Mouse (Mus musculus): ENCODE measurements around the gene Fkbp7. TPM values are rescaled to one million over a fixed set of nuclear protein-coding genes. Genes with fewer than 3 reads are reported as not detected.

Fkbp7 gene
- polyA plus RNA-seq, 1 experiment = 0.14 TPM

DNA sequence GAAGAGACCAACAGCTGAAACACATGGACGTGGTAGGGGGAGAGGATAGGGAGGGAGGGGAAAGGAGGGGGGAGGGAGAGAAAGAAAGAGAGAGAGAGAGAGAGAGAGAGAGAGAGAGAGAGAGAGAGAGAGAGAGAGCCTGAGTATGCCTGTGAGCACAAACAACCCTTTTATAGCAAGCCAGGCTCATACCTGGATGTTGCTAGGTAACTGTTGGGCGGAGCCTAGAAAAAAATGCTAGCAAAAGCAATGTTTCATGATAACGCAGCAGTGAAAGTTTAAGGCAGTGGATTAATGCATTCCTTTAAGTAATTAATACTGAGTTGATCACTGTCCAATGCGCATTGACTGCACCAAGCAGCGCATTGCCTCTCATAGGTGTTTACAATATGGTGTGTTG, 18.3 kb downstream of the Fkbp7 start:
- no peak overlapping the region for H3K4me3 ChIP-seq (ENCODE audit: low read depth, low read length)
- no peaks in the 10 kb centered on the region for H3K36me3 ChIP-seq (ENCODE audit: control insufficient read depth, insufficient read depth, low read length)
- TF ChIP-seq POLR2A (IDR thresholded peaks at IDR 0.05; ENCODE audit: low read depth, low read length) (no peak), CTCF (IDR thresholded peaks at IDR 0.05; ENCODE audit: extremely low read depth, insufficient read length, insufficient replicate concordance, low read depth, low read length) (no peak)
- no peaks in the 10 kb centered on the region for H3K4me1 ChIP-seq (ENCODE audit: control insufficient read depth, insufficient read depth, insufficient read length, low read length)
- WGBS = 20% methylated on average over 5 of the region's 5 CpGs
- no peaks in the 10 kb centered on the region for H3K27me3 ChIP-seq (ENCODE audit: control insufficient read depth, insufficient read depth, low read length)
- H3K27ac ChIP-seq (ENCODE audit: insufficient read depth, low read depth, low read length) = no peak overlapping the region

DNA sequence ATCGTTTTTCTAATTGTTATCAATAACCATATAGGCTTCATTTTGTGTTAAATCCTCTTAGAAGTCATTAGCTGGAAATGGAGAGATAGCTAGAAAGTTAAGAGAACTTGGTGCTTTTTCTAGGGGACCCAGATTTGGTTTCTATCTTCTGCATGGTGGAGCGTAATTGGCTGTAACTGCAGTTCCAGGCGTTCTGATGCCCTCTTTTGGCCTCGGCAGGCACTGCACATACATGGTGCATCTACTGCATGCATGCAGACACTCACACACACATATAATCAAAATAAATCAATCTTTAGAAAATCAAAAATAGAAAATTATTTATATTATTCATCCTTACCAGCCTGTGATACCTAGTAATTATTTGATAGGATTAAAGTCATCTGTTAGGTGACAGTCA, 19.8 kb downstream of the Fkbp7 start:
- Histone ChIP-seq H3K4me1 (ENCODE audit: control insufficient read depth, insufficient read depth, insufficient read length, low read length) (no peaks in the 10 kb centered on the region), H3K4me3 (ENCODE audit: low read depth, low read length) (no peak overlapping the region), H3K27me3 (ENCODE audit: control insufficient read depth, insufficient read depth, low read length) (no peaks in the 10 kb centered on the region), H3K36me3 (ENCODE audit: control insufficient read depth, insufficient read depth, low read length) (no peaks in the 10 kb centered on the region), H3K27ac (ENCODE audit: insufficient read depth, low read depth, low read length) (no peak overlapping the region)
- 95% methylated on average over 4 of the region's 4 CpGs for WGBS
- TF ChIP-seq POLR2A (IDR thresholded peaks at IDR 0.05; ENCODE audit: low read depth, low read length) = no peak
- no peak for TF ChIP-seq CTCF (IDR thresholded peaks at IDR 0.05; ENCODE audit: extremely low read depth, insufficient read length, insufficient replicate concordance, low read depth, low read length)

DNA sequence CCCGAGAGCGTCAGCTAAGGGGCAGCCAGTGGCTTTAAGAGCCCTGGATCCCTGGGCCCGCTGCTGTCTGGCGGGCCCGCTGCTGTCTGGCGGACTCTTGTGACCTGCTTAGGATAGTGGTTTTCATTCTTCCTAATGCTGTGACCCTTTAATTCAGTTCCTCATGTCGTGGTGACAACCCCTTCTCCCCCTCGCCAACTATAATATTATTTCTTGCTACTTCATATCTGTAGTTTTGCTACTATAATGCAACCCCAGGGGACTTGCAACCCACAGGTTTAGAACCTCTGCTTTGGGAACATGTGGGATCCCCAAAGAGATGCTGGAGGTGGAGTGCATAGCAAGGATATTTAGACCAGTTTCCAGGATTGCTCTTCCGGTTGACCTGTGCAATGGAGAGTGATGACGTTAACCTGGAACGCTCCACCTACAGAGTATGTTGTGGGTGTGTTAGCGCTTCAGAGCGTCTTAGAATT, 24.2 kb downstream of the Fkbp7 start:
- TF ChIP-seq CTCF (IDR thresholded peaks at IDR 0.05; ENCODE audit: extremely low read depth, insufficient read length, insufficient replicate concordance, low read depth, low read length) = no peak
- TF ChIP-seq POLR2A (IDR thresholded peaks at IDR 0.05; ENCODE audit: low read depth, low read length) = no peak
- Histone ChIP-seq H3K36me3 (ENCODE audit: control insufficient read depth, insufficient read depth, low read length) (no peaks in the 10 kb centered on the region), H3K4me1 (ENCODE audit: control insufficient read depth, insufficient read depth, insufficient read length, low read length) (no peaks in the 10 kb centered on the region), H3K27me3 (ENCODE audit: control insufficient read depth, insufficient read depth, low read length) (no peaks in the 10 kb centered on the region), H3K27ac (ENCODE audit: insufficient read depth, low read depth, low read length) (peak overlapping the region; percentile 68), H3K4me3 (ENCODE audit: low read depth, low read length) (peak overlapping the region; percentile 92)
- whole genome bisulfite sequencing = 18% methylated on average over 13 of the region's 13 CpGs

GRCm38 (mm10) chr2:76647883-76648570, 24.9 kb downstream of the Fkbp7 start, which contains the start of the genes Prkra and Pjvk:
Gene Prkra, minus strand, starts transcription at chr2:76648015.
Gene Pjvk, plus strand, starts transcription at chr2:76648476.
- no peaks in the 10 kb centered on the region for H3K4me1 ChIP-seq (ENCODE audit: control insufficient read depth, insufficient read depth, insufficient read length, low read length)
- peak within 1 kb of the TSS; percentile 68 for H3K27ac ChIP-seq (ENCODE audit: insufficient read depth, low read depth, low read length)
- H3K4me3 ChIP-seq (ENCODE audit: low read depth, low read length) = peak within 1 kb of the TSS; percentile 92
- H3K36me3 ChIP-seq (ENCODE audit: control insufficient read depth, insufficient read depth, low read length) = 0 out of 2 replicates have a peak, but pooled peaks cover 2% of the 10 kb centered on the region
- under 1% methylated on average over 40 of the region's 42 CpGs for WGBS
- no peaks in the 10 kb centered on the region for H3K27me3 ChIP-seq (ENCODE audit: control insufficient read depth, insufficient read depth, low read length)
- TF ChIP-seq CTCF (IDR thresholded peaks at IDR 0.05; ENCODE audit: extremely low read depth, insufficient read length, insufficient replicate concordance, low read depth, low read length) = no peak
- TF ChIP-seq POLR2A (IDR thresholded peaks at IDR 0.05; ENCODE audit: low read depth, low read length) = peak; percentile 63

DNA sequence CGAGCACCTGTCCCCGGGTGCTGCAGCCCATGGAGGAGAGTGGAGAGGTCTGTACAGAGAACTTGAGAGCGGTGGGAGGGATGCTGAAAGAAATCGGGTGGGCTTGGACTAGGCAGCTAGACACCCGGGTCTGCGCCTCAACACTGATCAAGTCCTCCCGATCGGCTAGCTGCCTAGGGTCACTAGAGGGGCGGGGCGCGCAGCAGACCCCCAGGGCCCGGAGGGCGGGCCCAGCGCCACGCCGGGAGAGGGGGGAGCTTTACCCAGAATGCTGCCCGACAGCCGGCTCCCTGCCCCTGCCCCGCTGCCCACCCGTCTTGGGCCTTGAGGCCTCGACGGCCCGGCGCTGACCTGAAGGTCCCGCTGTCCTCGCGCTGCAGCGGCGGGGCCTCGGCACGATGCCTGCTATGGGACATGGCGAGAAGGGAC, 25.5 kb downstream of the Fkbp7 start:
- H3K4me1 ChIP-seq (ENCODE audit: control insufficient read depth, insufficient read depth, insufficient read length, low read length) = no peaks in the 10 kb centered on the region
- H3K27me3 ChIP-seq (ENCODE audit: control insufficient read depth, insufficient read depth, low read length) = no peaks in the 10 kb centered on the region
- H3K4me3 ChIP-seq (ENCODE audit: low read depth, low read length) = peak overlapping the region; percentile 92
- TF ChIP-seq POLR2A (IDR thresholded peaks at IDR 0.05; ENCODE audit: low read depth, low read length) = no peak
- TF ChIP-seq CTCF (IDR thresholded peaks at IDR 0.05; ENCODE audit: extremely low read depth, insufficient read length, insufficient replicate concordance, low read depth, low read length) = no peak
- peaks cover 6% of the 10 kb centered on the region for H3K36me3 ChIP-seq (ENCODE audit: control insufficient read depth, insufficient read depth, low read length)
- peak overlapping the region; percentile 35; the same call in 1 of the 2 replicates for H3K27ac ChIP-seq (ENCODE audit: insufficient read depth, low read depth, low read length)
- under 1% methylated on average over 32 of the region's 32 CpGs for WGBS

DNA sequence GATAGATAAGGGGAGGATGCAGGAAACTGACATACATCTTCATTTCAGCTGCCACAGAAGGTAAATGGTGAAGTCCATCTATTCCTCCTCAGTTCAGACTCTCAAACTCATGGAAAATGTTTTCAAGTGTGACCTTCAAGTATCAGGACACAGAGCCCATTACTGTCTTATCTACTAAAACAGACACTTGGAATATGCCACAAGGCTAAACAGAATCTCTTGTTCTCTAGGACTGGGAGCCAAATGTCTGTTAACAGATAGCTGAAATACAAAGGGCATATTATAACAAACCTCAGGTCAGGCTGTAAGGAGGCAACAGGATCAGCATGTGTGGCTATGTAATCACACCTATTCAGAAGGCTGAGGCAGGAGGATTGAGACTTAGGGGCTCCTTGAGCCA, 29.1 kb downstream of the Fkbp7 start:
- H3K27ac ChIP-seq (ENCODE audit: insufficient read depth, low read depth, low read length) = no peak overlapping the region
- H3K4me1 ChIP-seq (ENCODE audit: control insufficient read depth, insufficient read depth, insufficient read length, low read length) = no peaks in the 10 kb centered on the region
- TF ChIP-seq CTCF (IDR thresholded peaks at IDR 0.05; ENCODE audit: extremely low read depth, insufficient read length, insufficient replicate concordance, low read depth, low read length) = no peak
- no peak for TF ChIP-seq POLR2A (IDR thresholded peaks at IDR 0.05; ENCODE audit: low read depth, low read length)
- no peaks in the 10 kb centered on the region for H3K27me3 ChIP-seq (ENCODE audit: control insufficient read depth, insufficient read depth, low read length)
- H3K36me3 ChIP-seq (ENCODE audit: control insufficient read depth, insufficient read depth, low read length) = peaks cover 27% of the 10 kb centered on the region
- H3K4me3 ChIP-seq (ENCODE audit: low read depth, low read length) = no peak overlapping the region

DNA sequence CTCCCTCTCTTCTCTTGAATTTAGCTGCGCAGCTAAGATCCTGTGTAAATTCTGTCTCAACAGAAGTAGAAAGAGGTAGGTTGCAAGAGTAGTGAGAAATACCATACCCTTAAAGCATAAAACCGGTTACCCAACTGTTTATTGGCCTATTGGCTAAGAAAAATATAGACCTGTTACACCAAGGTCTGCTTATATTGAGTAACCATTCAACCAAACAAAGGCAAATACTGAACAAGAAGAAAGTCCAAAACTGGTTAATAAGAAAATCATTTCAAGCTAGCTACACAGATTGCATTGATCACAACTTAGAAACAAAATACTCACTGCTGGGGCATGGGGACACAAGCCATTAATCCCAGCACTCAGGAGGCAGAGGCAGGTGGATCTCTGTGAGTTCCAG, 33.3 kb downstream of the Fkbp7 start:
- no peaks in the 10 kb centered on the region for H3K27me3 ChIP-seq (ENCODE audit: control insufficient read depth, insufficient read depth, low read length)
- no peak overlapping the region for H3K27ac ChIP-seq (ENCODE audit: insufficient read depth, low read depth, low read length)
- H3K4me3 ChIP-seq (ENCODE audit: low read depth, low read length) = no peak overlapping the region
- H3K36me3 ChIP-seq (ENCODE audit: control insufficient read depth, insufficient read depth, low read length) = peaks cover 49% of the 10 kb centered on the region
- no peak for TF ChIP-seq CTCF (IDR thresholded peaks at IDR 0.05; ENCODE audit: extremely low read depth, insufficient read length, insufficient replicate concordance, low read depth, low read length)
- no peak for TF ChIP-seq POLR2A (IDR thresholded peaks at IDR 0.05; ENCODE audit: low read depth, low read length)
- H3K4me1 ChIP-seq (ENCODE audit: control insufficient read depth, insufficient read depth, insufficient read length, low read length) = no peaks in the 10 kb centered on the region
- 97% methylated on average over 2 of the region's 2 CpGs for WGBS

All from small intestine, adult 2 months (tissue).